Mouse (Mus musculus) left cerebral cortex, postnatal 36 days (tissue): Measurements from ENCODE around the gene Traf3ip2. TPM values are rescaled to one million over a fixed set of nuclear protein-coding genes. Genes with fewer than 3 reads are reported as not detected.

Experiments
- DNase-seq, 2 experiments: peaks; one replicate each; pipeline ENCODE4 v3.0.0; 2021 to 2022; ENCODE audit warnings: low spot score in 2 of 2, mixed read lengths in 1 of 2
- intact Hi-C: fragments of 180-260 bp; cut with DNase I; formaldehyde crosslinking; loops from one replicate; pipeline ENCODE4 v1.15.1; 2025
- total RNA-seq, 2 experiments: library from RNA; stranded (reverse); gene quantifications; 2 replicates each; pipeline ENCODE4 v1.2.3; 2021

Traf3ip2 gene
- total RNA-seq, 2 experiments from 2014 or later, result 0.77 to 1.4 TPM

GRCm38 (mm10) chr10:39660269-39660655 lies 47.5 kb downstream of the Traf3ip2 start:
- intact Hi-C loops, result no loop called here
- no peak for DNase-seq

DNA sequence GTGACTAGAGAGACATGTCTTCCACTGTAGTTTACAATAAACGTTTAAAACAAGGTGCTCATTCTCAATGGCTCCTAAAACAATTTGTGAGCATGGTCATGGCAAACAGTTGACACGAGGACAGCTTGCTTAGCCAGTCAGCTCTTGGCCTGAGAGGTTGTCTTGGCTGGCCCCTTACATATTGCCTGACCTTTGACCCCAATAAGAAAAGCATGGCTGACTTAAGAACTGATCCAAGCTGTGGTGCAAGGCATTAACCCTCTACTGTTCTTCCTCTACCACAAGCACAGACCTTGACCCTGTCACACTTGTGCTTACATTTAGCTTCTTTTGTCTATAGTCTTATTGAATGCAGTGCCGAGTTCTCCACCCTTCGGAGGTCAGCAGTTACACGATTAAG lies 48.0 kb downstream of the Traf3ip2 start:
- no peak for DNase-seq
- intact Hi-C loops, result no loop called here

- DNase-seq, result no peak
- intact Hi-C loops, result no loop called here
These were observed 52.4 kb downstream of the Traf3ip2 start for GRCm38 (mm10) chr10:39665071-39665502.

DNA sequence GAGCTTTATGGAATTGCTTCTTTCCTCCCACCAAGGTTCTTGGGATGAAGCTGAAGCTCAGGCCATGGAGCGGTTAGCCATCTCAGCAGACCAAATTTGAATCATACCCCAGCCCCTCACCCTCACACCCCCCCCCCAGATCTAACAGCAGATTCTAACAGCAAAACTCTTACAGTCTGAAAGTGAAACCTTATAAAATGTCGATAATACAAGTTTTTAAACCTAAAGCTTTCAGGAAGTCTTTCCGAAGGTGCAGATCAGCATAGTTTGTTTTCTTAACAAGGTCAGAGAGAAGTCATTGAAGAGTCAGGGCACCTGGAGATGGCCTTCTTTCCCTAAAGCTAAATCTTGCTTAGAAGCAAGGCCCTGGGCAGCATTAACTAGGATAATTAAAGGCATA lies 53.3 kb downstream of the Traf3ip2 start:
- no peak for DNase-seq
- intact Hi-C loops, result no loop called here

- no peak for DNase-seq
- intact Hi-C loops, result no loop called here
These were observed 58.7 kb downstream of the Traf3ip2 start for GRCm38 (mm10) chr10:39671451-39671850.

DNA sequence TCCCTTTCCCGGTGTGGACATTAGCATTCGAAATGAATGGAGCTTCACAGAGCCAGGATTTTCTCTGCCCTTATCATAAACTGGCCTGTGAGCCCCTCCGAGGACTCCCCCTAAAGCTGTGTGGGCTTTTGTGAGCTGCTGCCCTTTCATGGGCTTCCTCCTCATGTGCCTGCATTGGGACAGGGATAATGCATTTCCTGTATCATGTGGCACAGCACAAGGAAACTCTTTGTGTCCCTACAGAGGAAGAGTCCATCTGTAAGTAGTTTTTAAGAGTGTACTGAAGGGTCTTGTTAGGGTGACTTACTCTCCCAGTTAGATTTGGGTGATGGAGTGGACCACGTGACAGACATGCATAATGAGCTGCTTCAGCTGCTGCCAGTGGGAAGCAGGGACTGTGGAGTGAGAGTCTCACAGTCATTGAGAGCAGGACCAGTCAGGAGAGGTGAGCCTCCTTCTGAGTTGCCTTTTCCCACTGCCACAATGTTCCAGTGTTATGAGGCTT lies 59.9 kb downstream of the Traf3ip2 start:
- DNase-seq, result peak in 1 of 2 experiments; percentile 21
- intact Hi-C loops, result no loop called here

DNA sequence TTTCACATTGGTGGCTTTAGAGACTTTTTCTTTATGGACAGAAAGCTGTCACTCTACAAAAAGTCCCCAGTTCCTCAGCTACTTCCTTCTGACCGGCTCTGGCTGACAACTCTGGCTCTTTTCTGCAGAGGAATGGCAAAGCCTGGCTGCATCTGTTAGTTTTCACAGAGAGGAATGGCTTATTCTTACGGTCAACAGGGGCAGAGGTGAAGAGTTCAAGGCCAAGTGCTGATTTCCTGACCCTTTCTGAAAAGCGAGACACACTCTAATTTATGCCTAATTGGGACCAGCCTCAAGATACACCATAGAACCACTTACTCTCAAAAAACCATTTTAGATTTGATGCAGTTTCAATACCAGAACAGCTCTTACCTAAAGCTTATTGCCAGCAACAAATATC lies 61.4 kb downstream of the Traf3ip2 start:
- intact Hi-C loops, result no loop called here
- no peak for DNase-seq

- DNase-seq, result no peak
- intact Hi-C loops, result no loop called here
These were observed 62.0 kb downstream of the Traf3ip2 start for GRCm38 (mm10) chr10:39674766-39675165.

DNA sequence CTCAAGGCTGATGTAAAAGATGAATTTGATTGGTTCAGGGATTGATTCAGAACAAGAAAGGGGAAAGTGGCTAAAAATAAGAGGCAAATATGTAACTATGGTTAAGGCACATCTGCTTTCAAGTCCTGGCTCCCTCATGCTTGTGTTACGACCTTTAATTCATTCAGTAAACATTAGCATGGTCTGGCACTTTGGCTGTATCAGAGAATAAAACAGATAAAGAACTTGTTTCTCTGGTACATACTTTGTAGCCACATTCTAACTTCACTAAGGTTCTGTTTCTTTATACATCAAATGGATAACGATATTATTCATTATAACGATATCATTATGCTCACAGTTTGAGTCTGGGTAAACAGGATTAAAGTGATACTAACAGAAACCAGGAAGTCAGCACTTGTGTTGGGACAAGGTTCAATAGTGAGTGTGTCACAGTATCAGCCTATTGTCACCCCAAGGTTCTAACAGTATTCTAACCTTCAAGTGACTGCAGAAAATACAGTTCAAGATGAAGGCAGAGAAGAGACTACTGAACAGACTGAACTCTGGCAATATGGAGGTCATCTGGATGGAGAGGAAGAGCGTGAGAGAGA lies 65.6 kb downstream of the Traf3ip2 start:
- intact Hi-C loops, result no loop called here
- DNase-seq, result no peak

- no peak for DNase-seq
- intact Hi-C loops, result no loop called here
These were observed 68.3 kb downstream of the Traf3ip2 start for GRCm38 (mm10) chr10:39681014-39681413.

DNA sequence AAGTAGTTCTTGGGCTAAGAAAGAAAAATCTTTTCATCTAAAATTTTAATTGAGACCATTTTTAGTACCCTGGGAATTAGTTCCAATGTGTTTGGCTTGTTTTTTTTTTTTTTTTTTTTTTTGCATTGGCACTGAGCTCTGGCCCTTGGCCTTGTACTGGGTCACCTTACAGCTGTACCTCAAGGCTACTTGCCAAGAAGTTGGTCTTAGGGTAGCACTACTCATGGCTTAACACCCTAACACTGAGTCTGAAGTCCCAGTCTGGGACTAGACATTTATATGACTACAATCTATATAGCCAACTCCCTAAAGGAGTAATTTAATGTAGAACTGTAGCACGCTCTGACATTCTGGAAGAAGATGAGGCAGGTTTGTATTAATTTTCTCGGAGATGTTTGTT lies 69.8 kb downstream of the Traf3ip2 start:
- intact Hi-C loops, result no loop called here
- no peak for DNase-seq

- DNase-seq, result no peak
- intact Hi-C loops, result no loop called here
These were observed 70.7 kb downstream of the Traf3ip2 start for GRCm38 (mm10) chr10:39683481-39683880.

DNA sequence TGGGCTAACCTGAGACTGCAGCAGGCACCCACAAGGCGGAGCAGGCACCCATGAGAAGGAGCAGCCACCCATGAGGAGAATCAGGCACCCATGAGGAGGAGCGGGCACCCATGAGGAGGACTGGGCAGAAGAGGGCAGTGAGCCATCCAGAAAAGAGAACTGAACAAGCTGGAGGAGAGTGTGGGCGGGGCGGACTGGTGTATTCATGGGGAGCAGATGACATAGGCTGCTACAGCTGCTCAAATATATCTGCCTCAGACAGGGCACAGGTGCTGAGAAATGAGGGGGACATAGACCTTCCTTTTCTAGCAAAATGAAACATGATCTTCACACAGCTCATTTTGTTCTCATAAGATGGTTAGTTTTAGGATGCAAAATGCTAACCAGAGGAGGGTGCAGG lies 74.1 kb downstream of the Traf3ip2 start:
- intact Hi-C loops, result no loop called here
- DNase-seq, result no peak

DNA sequence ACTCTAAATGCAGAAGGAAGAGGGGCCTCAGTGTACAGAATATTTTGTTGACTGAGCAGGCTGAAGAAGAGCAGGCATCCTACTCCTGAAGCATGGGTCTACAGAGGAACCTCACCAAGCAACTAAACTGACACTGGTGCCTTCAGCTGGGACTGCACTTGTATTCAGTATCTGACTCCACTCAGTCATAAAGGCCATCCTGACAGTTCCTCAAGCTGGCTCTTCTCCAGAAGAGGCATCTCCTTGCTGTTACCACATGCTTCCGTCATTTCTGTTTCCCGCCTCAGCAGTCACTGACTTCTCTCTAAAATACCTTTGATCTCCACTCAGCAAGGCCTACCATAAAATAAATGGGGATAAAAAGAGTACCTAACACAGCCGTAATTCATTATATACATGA lies 75.1 kb downstream of the Traf3ip2 start:
- intact Hi-C loops, result no loop called here
- no peak for DNase-seq

DNA sequence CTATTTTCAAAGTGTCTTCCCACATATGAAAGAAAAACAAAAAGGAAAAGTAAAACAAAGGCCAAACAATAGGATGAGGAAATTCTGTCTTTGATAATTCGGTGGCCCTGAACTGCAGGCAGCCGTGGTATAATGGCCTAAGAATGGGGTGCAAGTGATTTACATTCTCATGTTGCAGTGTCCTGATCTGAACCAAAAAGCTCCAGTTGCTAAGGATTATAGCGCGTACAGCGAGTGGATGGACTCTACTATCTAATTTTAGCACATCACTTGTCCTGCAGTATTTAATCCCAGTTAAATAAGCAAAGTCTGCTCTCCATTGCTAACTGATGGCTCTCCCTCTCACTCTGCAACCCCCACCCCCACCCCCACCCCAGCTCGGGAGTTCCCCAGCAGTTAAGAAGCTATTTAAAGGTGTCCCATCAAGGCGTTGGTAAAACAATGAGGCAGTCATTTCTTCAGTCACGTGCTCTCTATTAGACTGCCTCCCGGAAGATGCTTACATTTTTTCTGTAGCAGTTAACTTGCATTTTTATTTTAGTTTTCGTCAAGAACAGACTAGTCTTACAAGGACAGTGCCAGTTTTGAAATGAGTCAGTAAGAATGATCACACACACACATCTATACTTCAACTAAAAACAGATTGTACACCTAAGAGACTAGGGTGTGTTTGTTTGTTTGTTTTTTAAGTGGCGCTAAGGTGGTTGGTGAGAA lies 78.8 kb downstream of the Traf3ip2 start:
- intact Hi-C loops, result no loop called here
- DNase-seq, result no peak

DNA sequence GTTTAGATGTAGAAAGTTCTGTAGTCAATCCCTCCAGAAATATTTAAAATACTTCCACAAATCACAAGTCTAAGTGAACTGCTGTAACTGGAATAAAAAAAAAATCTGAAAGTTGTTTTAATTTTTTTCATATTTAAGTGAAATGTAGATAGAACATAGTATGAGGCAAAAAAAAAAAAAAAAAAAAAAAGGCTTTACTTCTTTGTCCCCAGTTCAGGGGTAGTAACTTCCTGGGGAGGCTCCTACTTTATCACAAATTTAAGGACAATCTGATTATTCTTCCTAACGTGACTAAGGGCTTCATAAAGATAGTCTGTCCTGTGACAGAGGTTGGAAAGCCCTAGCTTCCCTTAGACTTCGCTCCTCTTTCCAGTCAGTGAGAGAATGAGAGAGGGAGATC lies 79.4 kb downstream of the Traf3ip2 start:
- DNase-seq, result no peak
- intact Hi-C loops, result no loop called here

Other genes with a start within 250 kb of the Traf3ip2 start
- gene Fyn, start 244.1 kb upstream of the Traf3ip2 start, total RNA-seq, result 100 to 1,000 TPM; 119 to 138 TPM
- gene Rev3l, start 119.2 kb downstream of the Traf3ip2 start, total RNA-seq, result 10 to 100 TPM; 22.1 to 29.6 TPM